Mouse (Mus musculus) gastrocnemius, adult 8-10 months (tissue): Measurements from ENCODE around the gene Disc1. TPM values are rescaled to one million over a fixed set of nuclear protein-coding genes. Genes with fewer than 3 reads are reported as not detected.

Source experiments
- DNase-seq, 2 experiments: peaks; one replicate each; pipeline ENCODE4 v3.0.0; 2022; ENCODE audit warnings: low spot score in 2 of 2
- total RNA-seq, 4 experiments: library from RNA; stranded (reverse); gene quantifications; 2 replicates each; pipeline ENCODE4 v1.2.4; 2022

Gene Disc1
- total RNA-seq, 4 experiments from 2014 or later, result 0.73 to 1.3 (median 1.2) TPM

DNA sequence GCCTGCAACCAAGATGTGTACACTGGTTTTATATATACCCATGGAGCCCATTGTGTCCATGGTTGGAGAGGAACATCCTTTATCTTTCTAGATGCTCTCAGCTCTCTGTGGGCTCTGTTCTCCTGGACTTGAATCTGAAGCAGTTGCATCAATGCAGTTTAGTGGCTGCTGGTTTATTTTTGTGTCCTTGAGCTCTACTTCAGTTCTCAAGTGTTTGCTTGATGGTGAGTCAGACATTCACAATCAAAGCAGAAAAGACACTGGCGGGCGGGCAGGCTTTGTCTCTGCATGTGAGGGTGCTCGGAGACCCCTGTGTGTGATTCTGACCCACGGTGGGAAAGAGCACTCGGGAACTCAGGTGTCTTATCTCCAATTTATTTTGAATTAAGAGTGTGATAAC is 166.6 kb downstream of the Disc1 start:
- DNase-seq, result no peak

- DNase-seq, result no peak
These were observed 167.1 kb downstream of the Disc1 start for GRCm38 (mm10) chr8:125221062-125221461.

GRCm38 (mm10) chr8:125223031-125223753 is 169.2 kb downstream of the Disc1 start:
- DNase-seq, result no peak

DNA sequence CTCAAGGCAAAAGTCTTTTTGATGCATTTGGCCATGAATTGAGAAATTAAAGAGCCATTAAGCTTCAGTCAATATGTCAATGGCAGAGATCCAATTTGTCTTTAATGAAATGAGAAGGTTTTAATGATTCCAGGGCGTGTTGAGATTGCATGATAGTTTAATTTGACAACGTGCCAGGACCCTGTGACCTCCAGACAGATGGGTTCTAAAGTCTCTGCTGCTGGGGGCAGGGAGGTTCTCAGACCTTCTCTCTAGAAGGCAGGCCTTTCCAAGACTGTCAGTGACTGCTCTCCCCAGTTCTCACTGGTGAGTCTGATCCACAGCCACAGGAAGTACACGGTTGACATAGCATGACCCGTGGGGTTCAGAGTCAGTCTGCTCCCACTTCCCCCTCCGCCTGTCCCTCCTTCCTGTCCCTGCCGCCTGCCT is 170.3 kb downstream of the Disc1 start:
- DNase-seq, result no peak

GRCm38 (mm10) chr8:125225266-125225665 is 171.3 kb downstream of the Disc1 start:
- DNase-seq, result no peak

- DNase-seq, result no peak
These were observed 173.1 kb downstream of the Disc1 start for GRCm38 (mm10) chr8:125226989-125227624.

DNA sequence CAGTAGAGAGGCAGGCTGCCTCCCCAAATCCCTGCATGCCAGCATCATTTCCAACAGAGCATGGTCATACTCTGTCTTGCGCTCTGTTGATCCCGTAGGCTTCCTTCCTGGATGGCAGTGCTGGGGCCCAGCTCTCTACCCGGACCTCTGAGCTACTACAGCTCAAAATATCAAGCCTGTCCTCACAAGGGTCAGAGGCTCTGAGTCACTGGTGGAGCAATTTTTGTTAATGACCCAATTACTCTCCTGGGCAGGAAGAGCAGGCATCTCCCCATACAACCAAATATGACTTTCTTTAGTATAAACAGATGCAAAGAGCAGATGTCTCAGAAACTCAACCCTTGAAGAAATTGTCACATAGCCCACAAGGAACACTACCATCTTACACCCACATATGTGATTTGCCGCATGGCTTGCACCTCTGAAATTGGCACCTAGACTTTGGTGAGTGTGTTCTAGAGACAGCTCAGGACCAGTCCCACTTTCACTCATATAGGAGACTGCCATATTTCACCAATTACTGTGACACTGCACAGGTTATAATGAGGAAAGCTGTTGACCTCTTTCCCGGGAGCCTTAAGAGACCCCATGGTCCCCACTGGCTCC is 176.6 kb downstream of the Disc1 start:
- DNase-seq, result no peak

GRCm38 (mm10) chr8:125232724-125233123 is 178.7 kb downstream of the Disc1 start:
- DNase-seq, result no peak

DNA sequence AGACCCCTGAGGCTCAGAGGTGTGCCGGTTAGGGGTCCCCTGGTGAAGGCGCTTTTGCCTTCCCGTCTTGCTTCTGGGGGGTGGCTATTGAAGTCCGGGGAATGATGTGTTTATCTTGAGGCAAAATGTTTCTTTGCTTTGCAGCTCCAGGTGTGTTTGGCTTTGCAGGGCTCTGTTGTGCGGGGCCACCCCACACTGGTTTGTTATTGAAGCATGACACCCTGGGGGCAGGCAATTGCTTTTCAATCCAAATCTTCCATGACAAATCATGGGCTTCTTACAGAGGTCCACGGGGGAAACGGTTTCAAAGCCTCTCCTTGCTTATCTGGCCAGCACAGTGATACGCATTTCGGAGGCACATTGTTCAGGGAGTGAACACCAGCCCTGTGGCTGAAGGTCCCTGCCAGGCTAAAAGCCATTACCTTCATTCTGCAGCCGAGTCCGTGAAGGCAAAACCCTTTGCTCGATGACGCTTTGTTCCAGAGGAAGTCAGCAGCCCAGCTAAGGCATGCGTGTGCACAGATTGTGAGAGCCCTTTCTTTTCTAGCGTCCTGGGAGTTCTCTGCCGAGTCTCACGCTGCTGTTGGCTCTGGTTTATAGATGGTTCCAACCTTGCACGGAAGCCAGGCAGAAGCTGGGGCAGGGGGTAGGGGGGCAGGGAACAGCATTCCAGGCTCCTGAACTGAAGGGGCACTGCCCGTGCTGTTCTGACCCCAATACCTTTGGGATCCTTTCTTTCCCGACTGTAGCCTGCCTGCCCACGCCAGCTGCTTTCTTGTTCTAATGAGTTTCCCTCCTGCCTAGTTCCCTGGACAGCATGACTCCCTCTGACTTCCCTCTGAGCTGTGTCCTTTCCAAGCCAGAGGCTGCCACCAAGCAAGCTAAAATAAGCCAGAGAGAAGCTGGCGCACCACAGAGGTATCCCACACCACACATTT is 182.2 kb downstream of the Disc1 start:
- no peak for DNase-seq

DNA sequence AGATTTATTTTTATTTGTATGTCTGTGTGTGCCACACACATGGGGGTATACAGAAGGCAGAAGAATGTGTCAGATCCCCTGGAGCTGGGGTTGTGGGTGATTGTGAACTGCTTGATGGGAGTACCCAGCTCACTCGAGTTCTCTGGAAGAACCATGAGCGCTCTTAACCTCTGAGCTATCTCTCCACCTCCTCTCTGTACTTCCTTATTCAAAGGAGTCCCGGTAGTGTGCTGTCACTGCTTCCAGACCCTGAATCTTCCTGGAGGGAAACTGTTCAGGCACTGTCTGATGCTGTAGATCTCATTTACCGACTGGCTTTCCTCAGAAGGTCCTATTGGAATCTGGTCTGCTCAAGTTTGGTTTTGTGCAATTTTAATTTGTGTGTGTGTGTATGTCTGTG is 186.8 kb downstream of the Disc1 start:
- DNase-seq, result no peak

DNA sequence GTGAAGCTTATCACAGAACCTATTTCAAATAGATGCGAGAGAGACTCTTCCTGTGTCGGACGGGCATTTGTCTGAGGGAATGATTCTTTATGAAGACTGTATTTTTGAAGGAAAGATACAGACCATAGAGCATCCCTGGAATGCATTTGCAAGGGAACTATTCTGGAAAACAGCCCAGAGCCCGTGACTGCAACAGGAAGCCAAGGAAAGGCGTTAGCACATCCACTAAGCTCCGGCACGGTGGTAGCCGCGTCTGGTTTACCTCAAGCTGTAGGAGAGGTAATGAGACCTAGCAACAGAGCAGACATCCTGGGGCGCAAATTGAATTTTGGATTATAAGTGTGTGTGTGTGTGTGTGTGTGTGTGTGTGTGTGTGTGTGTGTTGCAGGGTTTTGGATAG is 188.4 kb downstream of the Disc1 start:
- DNase-seq, result no peak

GRCm38 (mm10) chr8:125242921-125243320 is 188.9 kb downstream of the Disc1 start:
- no peak for DNase-seq

GRCm38 (mm10) chr8:125246737-125247292 is 192.8 kb downstream of the Disc1 start:
- no peak for DNase-seq

DNA sequence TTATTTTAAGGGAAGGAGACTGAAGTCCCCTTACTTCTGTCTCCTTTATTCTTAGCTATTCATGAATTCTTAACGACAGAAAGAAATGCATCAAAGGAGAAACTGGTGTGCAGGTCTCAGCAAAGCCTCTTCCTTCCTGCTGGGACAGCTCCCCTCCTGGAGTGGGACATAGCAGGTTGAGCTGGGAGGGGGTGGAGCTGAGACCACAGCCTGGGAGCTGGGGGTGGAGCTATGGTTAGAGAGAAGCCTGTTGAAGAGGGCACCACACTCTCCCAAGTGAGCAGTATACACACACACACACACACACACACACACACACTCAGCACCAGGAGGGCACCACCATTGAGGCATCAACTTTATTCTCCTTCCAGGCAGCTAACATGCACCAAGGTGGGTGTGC is 193.4 kb downstream of the Disc1 start:
- DNase-seq, result no peak

GRCm38 (mm10) chr8:125252946-125253345 is 199.0 kb downstream of the Disc1 start:
- DNase-seq, result no peak

GRCm38 (mm10) chr8:125253505-125254180 is 199.6 kb downstream of the Disc1 start:
- no peak for DNase-seq

DNA sequence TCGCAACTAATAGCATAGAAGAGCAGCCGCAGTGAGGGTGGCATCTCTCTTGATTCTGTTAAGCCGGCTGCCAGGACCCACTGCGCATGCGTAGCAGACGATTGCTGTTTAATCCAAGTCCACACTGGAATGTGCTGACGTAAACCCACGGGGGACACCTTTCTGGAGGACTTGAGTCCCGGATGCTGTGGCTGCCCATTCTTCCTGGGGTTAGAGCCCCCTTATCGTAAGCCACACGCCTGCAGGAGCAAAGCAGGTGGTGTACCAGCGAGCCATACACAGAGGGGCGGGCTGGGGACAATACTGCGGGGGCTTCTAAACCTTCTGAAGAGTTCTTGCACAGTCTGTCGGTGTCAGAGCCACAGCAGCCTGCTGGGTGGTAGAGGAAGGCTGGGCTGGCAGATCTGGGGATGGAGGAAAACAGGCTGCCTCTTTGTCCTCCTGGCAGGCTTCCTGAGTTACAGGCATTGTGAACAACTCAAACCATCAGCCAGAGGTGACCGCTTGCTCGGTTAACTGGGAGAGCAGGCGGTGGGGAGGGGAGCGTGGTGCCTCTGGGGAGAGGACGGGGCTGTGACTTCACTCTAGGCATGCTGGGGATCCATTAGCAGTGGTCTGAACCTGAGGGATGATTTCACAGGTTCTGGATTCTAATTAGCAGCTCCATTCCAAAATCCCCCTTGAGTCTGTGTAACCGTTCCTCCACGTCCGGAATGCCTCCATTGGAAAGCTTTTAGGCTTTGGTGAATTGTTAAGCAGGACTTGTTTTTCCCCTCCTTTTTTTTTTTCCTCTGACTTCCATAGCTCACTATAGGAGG is 200.4 kb downstream of the Disc1 start:
- DNase-seq, result peak; percentile 56 to 69

DNA sequence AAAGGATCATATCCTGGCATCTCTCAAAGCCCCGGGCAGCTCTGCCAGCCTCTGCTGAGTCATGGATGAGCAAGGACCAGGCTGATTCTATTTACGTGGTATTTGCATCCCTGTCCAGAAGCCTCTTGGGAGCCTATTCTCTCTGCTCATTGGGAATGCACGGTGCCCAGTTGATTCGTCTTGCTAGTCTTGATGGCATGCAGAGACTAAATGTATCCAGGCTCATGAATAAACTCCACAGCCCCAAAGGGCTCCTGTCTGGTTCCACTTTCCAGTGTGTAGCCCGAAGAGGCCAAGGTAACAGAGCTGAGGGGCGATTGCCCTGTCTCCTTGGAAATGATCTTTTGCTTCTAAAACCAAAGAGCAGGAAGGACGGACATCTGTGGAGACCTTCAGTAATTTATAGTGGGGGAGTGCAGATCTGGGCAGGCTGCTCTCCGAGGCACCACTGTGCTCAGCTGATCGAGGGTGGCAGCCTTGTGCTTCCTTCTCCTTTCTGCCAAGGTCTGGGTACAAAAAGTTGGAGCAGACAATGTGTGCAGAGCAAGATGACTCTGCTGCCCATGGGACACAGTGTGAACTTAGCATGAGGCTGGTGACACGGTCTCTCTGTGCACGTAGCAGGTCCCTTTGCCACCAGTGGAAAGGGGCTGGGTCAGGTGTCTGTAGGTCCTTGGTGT is 201.2 kb downstream of the Disc1 start:
- no peak for DNase-seq

GRCm38 (mm10) chr8:125257660-125258059 is 203.7 kb downstream of the Disc1 start:
- no peak for DNase-seq
